Mouse (Mus musculus) frontal cortex, adult 2 months (tissue): Measurements from ENCODE around the gene Ccdc170. TPM values are rescaled to one million over a fixed set of nuclear protein-coding genes. Genes with fewer than 3 reads are reported as not detected.
"Not testable (repeated sequence)": the region's sequence is repeated elsewhere in the genome, so short reads cannot be mapped to it uniquely, and the experiment has no call there.

Experiments used
- DNase-seq, 2 experiments: peaks; one replicate each; pipeline ENCODE4 v3.0.0; 2022; ENCODE audit warnings: low spot score in 1 of 2; ENCODE audit errors: extremely low spot score in 1 of 2
- polyA plus RNA-seq: library from polyadenylated mRNA; depleted of rRNA; stranded (reverse); fragments of >200 nt; gene quantifications from 2 replicates; pipeline ENCODE4 v1.2.3, GENCODE M21; 2012; rRNA removed

Ccdc170 gene
- polyA plus RNA-seq, result 0.11 and 0.26 TPM in 2 replicates

DNA sequence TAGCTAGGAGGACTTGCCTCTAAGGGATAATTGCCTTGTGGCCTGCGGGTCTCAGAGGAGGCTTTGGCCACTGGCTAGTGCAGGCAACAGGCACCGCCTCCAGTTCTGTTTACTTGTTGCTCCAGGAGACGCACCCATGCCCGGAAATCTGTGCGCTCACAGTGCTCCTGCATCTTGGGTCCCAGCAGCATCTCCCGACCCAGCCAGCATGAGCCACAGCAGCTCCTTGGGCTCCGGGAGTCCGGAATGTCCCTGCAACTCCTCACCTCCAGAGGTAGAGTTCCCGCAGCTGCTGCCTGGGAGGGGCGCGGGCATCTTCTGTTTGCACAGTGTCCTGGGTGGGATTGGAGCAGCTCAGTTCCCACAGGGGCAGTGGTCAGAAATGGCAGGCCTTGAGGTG is at the start of gene Ccdc170:
Gene Ccdc170 (plus strand): TSS at position 148 of the 400 bp plus-strand sequence.
- no peak for DNase-seq

DNA sequence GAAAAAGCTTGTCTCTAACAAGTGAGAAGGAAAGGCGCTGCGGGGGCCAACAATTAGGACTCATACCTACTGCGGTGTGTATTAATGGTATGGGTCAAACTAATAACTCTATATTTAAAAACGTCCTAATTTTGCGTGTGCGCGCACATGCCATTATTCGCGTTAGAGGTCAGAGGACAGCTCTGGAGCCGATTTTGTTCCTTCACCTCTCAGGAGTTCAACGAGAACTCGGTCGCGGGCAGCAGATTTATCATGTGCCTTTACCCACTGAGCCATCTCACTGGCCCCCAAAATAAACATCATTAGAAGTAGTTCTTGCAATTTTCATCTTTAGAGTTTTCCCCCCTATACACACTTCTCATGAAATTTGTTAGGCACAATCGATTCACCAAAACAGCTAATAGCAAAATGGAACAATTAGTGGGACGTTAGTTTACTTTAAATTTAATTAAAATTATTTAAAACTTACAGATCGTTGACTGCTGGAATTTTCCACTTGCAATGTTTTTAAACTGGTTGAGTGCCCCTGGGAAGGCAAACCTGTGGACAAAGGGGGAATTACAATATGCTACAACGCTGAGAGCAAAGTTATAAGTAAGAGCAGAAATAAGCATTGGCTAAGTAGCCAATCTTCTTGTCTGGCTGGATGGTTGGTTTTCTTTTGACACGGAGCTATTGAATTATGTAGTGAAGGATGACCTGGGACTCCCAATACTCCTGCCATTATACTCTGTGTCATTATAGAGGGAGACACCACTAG is 49.1 kb upstream of the Ccdc170 start:
- peak in 1 of 2 experiments; percentile 13 for DNase-seq

DNA sequence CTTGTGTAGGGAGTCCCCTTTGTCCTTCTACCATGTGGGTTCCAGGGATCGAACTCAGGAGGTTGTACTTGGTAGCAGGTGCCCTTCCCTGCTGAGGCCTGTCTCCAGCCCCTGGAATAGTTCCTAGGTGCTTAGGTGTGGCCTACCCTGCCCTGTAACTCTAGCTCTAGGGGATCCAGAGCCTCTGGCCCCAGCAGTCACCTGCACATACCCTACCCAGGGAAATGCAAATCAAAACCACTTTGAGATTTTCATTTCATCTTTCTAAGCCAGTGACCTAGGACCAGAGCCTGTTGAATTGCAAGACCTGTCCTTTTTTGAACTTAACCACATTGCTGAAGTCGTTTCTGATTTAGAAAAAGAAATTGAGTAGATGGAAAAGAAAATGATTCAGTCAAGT is 48.4 kb upstream of the Ccdc170 start:
- DNase-seq, result not testable (repeated sequence)

DNA sequence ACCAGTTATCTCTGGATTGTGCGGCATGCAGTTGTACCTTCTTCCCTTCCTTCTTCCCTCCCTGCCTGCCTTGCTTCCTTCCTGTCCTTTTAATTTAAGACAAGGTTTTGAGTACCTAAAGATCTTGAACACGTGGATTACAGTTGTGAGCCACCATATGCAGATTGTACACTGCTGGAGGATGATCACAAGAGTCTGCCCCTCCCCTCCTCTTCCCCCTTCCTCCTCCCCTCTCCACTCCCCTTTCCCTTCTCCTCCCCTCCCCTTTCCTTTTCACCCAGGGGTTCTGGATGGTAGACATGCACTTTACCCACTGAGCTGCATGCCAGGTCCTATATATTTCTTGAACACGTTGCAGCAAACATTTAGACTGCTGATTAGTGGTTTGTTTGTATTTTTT is 46.9 kb upstream of the Ccdc170 start:
- DNase-seq, result no peak

DNA sequence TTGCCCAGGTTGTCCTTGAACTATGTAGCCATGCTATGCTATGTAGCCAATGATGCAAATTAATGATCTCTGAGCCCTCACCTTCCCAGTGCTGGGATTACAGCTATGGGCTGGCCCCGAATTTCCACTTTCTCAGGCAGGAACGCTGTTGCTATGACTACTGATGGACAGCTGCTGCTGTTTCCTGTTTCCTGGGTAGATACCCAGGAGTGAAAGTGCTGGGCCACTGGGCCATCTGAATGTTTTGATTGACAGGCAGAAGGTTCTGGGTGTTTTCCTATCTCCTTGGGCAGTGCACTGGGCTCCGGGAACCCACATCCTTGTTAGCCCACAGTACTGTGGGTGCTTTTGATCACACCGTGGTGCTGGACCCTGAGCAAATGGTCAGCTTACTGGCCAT is 25.9 kb upstream of the Ccdc170 start:
- no peak for DNase-seq

DNA sequence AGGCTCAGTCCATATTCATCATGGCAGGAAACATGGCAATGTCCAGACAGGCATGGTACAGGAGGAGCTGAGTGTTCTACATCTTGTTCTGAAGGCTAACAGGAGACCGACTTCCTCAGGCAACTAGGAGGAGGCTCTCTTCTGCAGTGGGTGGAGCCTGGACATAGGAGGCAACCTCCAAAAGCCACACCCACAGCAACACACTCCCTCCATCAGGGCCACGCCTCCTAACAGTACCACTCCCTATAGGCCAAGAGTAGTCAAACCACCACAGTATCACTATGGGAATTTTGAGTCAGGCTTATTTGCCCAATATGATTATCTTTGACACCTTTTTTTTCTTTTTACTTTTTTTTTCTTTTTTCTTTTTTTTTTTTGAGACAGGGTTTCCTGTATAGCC is 22.1 kb upstream of the Ccdc170 start:
- DNase-seq, result no peak

DNA sequence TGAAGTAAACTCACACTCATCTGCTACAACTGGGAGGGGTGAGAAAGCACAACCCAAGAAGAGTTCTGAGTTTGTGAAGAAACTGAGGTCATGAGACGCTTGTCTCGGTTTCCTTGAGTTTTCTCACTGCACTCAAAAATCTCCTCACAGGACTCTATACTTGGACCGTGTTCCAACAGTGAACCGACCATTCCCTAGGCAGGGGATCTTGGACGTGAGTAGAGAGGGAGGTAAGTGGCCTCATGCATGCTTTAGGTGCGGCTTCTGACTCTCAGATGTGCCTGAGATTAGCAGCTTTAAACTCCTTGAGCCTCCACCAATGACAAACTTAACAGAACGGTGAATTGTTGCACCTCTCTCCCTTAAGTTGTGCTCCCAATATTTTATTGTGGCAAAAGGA is 16.5 kb upstream of the Ccdc170 start:
- DNase-seq, result no peak

DNA sequence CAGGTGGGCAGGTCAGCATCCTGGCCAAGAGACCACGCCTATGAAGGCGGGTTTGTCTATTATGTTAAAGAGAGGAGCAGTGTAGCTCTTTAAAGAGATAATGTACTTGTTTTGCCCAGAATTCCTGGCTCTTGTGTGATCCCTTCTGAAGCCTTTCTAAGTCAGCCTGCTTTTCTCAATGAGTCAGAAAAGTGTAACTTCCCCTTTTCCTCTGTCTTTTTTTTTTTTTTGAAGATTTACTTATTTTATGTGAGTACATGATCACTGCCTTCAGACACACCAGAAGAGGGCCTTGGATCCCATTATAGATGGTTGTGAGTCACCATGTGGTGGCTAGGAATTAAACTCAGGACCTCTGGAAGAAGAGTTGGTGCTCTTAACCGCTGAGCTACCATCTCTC is 12.9 kb upstream of the Ccdc170 start:
- DNase-seq, result no peak

DNA sequence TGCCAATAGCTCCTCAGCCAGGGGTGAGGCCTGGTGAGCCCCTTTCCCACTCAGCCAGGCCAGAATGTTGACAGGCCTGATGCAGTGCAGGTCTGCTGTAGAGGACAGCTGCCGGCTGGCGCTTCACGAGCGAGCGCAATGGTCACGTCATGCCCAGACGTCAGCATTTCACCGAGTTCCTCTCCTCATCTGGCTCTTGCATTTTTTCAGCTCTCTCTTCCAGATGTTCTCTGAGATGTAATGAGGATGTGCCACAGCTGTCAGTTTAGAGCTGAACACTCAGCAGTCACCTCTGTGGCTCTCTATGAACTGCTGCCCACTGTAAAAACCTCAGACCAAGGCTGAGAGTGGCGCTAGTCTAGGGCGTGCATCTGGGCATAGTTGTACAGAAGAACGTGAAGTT is 8.7 kb upstream of the Ccdc170 start:
- no peak for DNase-seq

DNA sequence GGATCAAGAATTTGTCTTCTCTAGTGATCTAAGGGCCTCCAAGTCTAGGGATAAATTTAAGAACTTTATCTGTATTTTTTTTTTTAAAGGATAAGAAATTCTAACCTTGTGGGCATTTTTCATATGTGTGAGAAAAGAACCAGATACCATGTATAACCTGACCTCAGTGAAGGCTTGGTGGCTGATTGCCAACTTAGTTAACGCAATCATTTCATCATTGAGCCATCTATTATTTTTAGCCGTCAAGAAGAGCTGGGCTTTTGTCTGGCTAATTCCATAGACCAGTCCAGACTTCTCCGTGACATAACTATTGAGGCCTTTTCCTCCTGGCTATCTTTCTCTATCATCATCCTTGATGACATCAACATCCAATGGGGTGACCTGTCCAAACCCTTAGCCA is 6.9 kb upstream of the Ccdc170 start:
- no peak for DNase-seq

DNA sequence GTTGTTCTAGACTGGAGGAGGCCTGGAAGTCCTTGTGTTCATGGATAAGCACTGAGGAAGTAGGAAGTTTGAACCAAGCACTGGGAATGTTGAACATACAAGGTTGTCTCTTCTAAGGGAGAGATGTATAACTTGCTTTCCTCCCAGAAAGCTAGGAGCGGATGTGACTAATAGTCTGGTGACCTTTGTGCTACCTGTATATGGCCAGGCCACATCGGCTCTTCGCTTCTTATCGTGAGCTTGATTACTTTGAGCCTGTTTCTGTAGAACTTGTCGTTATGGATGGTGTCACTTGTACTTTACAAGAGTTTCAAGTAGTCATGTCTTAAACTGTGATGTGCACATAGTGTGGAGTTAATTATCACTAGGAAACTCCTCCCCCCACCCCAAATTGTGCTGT is 5.7 kb upstream of the Ccdc170 start:
- no peak for DNase-seq

DNA sequence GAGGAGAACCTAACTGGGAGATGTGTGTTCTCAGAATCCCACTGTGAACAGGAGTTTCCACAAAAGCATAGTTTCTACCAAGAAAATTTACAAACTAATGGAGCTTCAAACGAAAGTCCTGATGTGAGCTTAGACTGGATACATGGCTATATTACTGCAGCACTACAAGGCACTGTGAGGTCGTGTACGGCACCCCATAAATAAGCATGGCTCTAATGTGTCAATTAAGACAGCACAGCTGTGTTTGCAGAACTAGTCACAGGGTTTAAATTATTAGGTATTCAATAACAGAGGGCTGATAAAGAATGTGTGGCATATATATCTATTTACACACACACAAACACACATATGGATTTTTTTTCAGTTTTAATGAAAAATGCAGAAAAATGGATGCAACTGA is 1.4 kb upstream of the Ccdc170 start:
- DNase-seq, result no peak

DNA sequence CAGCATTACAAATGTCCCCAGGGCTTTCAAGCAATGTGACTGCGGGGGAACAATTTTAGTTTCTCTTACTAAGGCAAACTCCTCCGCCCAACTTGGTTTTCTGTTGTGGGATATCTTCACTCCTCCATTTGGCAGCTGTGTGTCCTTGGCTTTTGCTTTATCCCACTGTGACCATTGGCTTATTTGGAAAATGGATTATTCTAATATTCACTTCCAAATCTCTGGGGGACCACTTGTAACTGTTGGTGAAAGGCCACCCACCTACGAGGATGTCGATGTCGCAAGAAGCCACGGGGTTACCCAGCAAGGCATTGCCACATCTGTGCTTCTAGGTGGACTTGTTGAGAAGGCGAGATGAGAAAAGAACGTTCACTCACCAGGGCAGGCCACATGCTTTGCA is 607 bp upstream of the Ccdc170 start:
- DNase-seq, result no peak

DNA sequence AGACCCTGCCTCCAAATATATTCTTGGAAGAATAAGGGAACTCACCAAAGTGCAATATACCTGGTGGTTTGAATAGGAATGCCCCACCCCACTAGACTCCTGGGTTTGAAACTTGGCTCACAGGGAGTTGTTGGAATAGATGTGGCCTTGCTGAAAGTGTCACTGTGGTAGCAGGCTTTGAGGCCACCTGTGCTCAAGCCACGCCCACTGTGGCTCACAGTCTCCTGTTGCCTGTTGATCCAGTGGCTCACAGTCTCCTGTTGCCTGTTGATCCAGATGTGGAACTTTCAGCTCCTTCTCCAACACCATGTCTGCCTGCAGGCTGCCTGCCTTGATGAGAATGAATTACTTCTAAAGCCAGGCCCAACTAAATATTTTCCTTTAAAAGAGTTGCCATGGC is 1.5 kb downstream of the Ccdc170 start:
- no peak for DNase-seq

DNA sequence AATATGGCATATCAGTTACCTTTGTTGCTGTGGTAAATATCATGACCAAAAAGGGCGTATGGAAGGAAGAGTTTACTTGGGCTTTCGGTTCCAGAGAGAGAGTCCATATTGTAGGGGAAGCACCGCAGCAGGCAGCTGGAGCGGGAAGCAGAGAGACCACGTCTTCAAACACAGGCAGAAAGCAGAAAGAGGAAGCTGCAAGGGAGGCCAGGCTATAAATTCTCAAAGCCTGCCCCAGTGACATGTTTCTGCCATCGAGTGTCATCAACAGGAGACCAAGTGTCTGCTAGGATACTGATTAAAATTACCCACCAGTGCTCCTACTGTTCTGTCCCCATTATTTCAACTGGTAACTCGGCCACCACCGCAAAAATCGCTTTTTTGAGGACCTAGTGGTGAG is 2.7 kb downstream of the Ccdc170 start:
- no peak for DNase-seq

DNA sequence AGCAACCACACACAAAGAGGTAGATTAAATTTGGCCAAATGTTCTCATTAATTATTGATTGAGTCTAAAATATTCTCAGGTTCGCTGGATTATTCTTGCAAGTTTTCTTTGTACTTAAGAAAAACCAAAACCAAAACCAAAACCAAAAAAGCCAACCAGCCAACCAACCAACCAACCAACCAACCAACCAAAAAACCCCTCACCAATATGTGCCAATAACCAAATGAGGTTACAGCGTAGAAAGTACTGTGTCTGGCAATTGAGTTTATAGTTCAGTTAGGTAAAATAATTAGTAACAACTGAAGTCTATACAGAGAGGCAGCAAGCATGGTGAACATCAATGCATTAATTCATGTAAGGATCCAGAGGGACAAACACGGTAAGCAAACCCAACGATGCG is 7.6 kb downstream of the Ccdc170 start:
- DNase-seq, result no peak

DNA sequence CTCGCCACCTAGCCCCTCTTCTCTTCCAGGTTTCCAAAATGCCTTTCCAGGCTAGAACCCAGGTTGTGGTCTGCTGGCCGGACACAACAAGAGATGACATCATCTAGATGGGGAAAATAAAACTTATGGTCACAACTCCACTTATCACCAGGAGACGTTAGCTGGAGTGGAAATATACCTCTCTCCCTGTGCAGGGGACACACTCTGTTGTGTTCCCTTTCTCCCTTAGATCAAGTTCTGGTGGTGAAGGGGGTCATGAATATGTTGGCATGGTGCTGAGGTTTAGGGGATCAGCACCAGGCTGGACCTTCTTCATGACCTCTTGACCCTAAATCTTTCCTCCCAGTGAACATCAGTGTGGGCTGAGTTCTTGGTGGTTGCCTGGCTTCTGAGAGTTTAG is 9.0 kb downstream of the Ccdc170 start:
- DNase-seq, result no peak

DNA sequence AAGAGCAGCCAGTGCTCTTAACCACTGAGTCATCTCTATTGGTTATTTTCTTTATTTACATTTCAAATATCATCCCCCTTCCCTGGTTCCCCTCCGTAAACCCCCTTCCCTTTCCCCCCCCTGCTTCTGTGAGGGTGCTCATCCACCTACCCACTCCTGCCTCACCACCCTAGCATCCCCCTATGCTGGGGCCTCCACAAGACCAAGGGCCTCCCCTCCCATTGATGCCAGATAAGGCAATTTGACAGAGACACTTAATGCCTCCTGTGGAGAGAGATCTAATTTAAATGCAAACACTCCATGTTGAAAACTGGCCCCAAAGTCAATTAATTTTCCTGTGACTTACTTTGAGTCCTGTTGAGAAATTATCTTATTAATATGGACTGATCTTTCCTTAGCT is 9.7 kb downstream of the Ccdc170 start:
- no peak for DNase-seq

DNA sequence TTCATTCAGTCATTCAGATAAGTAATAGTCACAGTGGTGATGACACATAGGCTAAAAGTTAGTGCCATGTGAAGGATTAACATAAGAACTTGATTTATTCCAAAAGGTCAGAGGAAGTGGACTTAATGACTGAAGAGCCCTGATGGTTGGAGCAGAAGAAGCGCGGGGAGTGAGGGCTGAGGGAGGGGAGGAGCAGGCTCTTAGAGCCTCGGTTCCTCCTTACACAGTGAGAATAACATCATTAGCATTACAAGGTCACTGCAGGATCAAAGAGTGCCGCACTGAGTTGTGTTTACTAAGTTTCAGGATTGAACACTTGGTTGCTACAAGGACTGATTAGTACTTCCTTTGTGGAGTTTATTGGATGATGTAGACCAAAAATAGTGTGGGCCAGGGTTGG is 10.6 kb downstream of the Ccdc170 start:
- DNase-seq, result no peak

DNA sequence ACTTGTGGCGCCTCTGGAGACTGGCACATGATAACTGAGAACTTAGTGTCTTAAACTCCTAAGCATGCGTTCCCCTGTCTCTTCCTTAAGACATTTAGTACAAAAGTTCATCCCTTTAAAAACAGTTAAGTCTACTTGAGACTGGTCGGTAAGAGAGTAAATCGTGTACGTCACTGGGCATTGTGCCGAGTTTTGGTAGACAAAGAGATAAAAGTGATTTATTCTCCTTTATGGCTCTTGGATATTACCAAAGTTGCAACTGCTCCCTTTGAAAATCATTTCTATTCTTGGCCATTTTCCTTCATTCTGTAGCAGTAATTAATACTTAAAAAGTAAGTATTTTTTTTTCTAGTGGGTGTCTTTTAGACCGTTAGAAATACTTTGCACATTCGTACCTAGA is 20.9 kb downstream of the Ccdc170 start:
- no peak for DNase-seq

DNA sequence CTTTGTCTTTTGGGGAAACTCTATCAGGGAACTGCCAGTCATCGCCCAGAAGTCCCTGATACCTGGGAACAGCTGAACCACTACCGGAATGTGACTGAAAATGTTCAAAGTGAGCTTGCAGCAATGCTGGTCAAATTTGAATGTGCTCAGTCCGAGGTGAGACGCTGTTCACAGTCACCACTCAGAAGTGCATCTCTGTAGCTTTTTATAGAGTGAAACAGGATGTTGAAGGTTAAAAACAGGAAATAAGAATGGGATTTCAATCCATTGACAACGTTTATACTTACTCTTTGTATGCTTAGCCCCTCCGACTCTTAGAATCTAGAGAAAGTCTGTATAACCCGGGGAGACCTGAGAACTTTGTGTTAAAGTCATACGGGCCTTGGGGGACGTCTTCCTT is 30.4 kb downstream of the Ccdc170 start:
- DNase-seq, result no peak

DNA sequence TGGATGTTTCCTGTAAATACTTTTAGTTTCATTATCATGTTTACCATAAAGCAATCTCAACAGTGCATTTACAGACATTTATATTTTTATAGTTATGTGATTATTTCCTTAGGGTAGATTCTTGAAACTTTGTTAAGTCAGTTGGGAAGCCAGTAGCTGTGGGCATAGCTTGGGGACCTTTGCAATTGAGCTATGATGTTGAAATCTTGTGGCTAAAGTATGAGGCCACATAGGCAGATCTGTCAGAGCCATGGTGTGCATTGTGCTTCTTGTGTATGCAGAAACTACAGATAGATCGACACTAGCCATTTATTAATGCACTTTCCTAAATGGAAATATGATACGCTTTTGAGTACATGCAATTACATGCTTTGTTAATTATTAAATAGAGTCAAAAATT is 35.3 kb downstream of the Ccdc170 start:
- DNase-seq, result no peak

DNA sequence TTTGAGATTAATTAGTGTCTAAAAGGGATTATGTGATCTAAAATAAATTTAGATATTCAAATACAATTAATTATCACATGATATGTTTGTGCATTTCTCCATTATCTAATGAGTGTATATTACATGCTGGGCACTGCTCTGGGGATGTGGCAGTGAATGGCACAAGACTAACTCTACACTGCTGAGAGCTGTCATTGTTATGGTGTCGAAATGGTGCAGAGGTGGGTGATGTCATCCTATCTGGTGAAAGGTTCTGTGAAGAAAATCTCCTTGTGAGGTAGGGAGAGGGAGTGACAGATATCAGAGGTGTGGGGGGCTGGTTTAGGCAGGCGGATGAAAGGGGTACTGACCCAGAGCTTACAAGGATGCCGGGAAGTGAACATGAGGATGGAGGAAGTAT is 37.3 kb downstream of the Ccdc170 start:
- DNase-seq, result no peak
